Mouse (Mus musculus): ENCODE data around the gene Yeats2.
"Not testable (repeated sequence)": the region's sequence is repeated elsewhere in the genome, so short reads cannot be mapped to it uniquely, and the experiment has no call there.

The Yeats2 gene

GRCm38 (mm10) chr16:20140772-20141531 lies at the start of gene Yeats2:
Gene Yeats2 (plus strand): TSS chr16:20141063.
- DNase-seq (ENCODE audit: low spot score in 2 of 2) = peak; percentile 87 to 89

- DNase-seq (ENCODE audit: low spot score in 2 of 2) = no peak
These were observed 44.9 kb upstream of the Yeats2 start for GRCm38 (mm10) chr16:20095966-20096365.

GRCm38 (mm10) chr16:20097069-20097710 lies 43.7 kb upstream of the Yeats2 start, which contains the start of gene Klhl24:
Gene Klhl24 (plus strand): TSS chr16:20097542.
- DNase-seq (ENCODE audit: low spot score in 2 of 2) = peak; percentile 90 to 91

- DNase-seq (ENCODE audit: low spot score in 2 of 2) = peak; percentile 88 to 92
These were observed 43.0 kb upstream of the Yeats2 start for GRCm38 (mm10) chr16:20097711-20098374.

- no peak for DNase-seq (ENCODE audit: low spot score in 2 of 2)
These were observed 42.5 kb upstream of the Yeats2 start for GRCm38 (mm10) chr16:20098375-20098727.

- DNase-seq (ENCODE audit: low spot score in 2 of 2) = peak; percentile 13 to 14
These were observed 41.8 kb upstream of the Yeats2 start for GRCm38 (mm10) chr16:20098866-20099629.

GRCm38 (mm10) chr16:20106996-20107395 lies 33.9 kb upstream of the Yeats2 start:
- DNase-seq (ENCODE audit: low spot score in 2 of 2) = no peak

- DNase-seq (ENCODE audit: low spot score in 2 of 2) = no peak
These were observed 31.9 kb upstream of the Yeats2 start for GRCm38 (mm10) chr16:20108961-20109360.

GRCm38 (mm10) chr16:20112649-20113048 lies 28.2 kb upstream of the Yeats2 start:
- no peak for DNase-seq (ENCODE audit: low spot score in 2 of 2)

- no peak for DNase-seq (ENCODE audit: low spot score in 2 of 2)
These were observed 24.8 kb upstream of the Yeats2 start for GRCm38 (mm10) chr16:20116069-20116468.

- not testable (repeated sequence) for DNase-seq (ENCODE audit: low spot score in 2 of 2)
These were observed 14.5 kb upstream of the Yeats2 start for GRCm38 (mm10) chr16:20126319-20126883.

GRCm38 (mm10) chr16:20130397-20130796 lies 10.5 kb upstream of the Yeats2 start:
- no peak for DNase-seq (ENCODE audit: low spot score in 2 of 2)

GRCm38 (mm10) chr16:20144568-20144967 lies 3.7 kb downstream of the Yeats2 start:
- no peak for DNase-seq (ENCODE audit: low spot score in 2 of 2)

GRCm38 (mm10) chr16:20151991-20152390 lies 11.1 kb downstream of the Yeats2 start:
- DNase-seq (ENCODE audit: low spot score in 2 of 2) = no peak

GRCm38 (mm10) chr16:20153742-20154141 lies 12.9 kb downstream of the Yeats2 start:
- DNase-seq (ENCODE audit: low spot score in 2 of 2) = no peak

- no peak for DNase-seq (ENCODE audit: low spot score in 2 of 2)
These were observed 19.3 kb downstream of the Yeats2 start for GRCm38 (mm10) chr16:20160130-20160529.

GRCm38 (mm10) chr16:20169071-20169470 lies 28.2 kb downstream of the Yeats2 start:
- DNase-seq (ENCODE audit: low spot score in 2 of 2) = no peak

- DNase-seq (ENCODE audit: low spot score in 2 of 2) = no peak
These were observed 28.7 kb downstream of the Yeats2 start for GRCm38 (mm10) chr16:20169471-20170106.

GRCm38 (mm10) chr16:20179406-20180175 lies 38.7 kb downstream of the Yeats2 start:
- DNase-seq (ENCODE audit: low spot score in 2 of 2) = no peak

- no peak for DNase-seq (ENCODE audit: low spot score in 2 of 2)
These were observed 44.5 kb downstream of the Yeats2 start for GRCm38 (mm10) chr16:20185368-20185767.

Measured in thymus, postnatal 10 days (tissue).